Mouse (Mus musculus) splenic B cell, adult 2 months (primary cell): Measurements from ENCODE around the gene Trnp1.
"Not testable (repeated sequence)": the region's sequence is repeated elsewhere in the genome, so short reads cannot be mapped to it uniquely, and the experiment has no call there.

Experiments
- DNase-seq: peaks from one replicate; pipeline ENCODE4 v3.0.0-alpha.2; 2011; ENCODE audit warnings: low read depth, low spot score
- H3K27me3 ChIP-seq: 2 replicates; pipeline ENCODE4 v1.6.1; 2012; ENCODE audit warnings: mild to moderate bottlenecking, low read length, moderate library complexity, mixed read lengths; ENCODE audit not compliant: control insufficient read depth, poor library complexity, insufficient read depth, severe bottlenecking
- H3K36me3 ChIP-seq: 2 replicates; pipeline ENCODE4 v1.6.1; 2012; ENCODE audit warnings: mild to moderate bottlenecking, low read length, moderate library complexity, mixed read lengths; ENCODE audit not compliant: control insufficient read depth, poor library complexity, insufficient read depth, severe bottlenecking

The Trnp1 gene

DNA sequence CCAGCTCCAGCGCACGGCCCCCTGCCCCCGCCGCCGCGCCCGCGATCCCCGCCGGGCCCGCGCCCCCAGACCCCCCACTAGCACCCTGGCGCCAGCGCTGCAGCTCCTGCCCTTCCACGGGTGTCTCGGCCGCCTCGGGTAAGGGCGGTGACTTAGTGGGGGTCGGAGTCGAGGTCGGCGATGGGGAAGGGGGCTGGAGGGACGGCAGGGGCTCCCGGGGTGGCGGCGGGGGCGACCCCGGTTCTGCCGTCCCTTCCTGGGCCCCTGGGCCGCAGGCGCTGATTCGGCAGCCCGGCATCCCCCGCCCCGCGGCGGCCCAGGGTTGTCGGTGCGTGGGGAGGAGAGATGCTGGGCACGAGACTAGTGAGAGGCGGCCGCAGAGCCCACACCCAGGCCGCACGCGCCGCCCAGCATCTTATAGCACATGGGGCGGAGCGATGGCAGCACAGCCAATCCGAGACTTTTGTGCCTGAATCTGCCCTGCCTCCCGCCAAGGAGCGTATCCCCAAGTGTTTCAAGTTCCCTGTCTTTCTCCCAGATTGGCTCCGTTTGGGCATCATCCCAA is at the start of gene Trnp1:
TSS of gene Trnp1 (minus strand) at position 391 of the 565 bp plus-strand sequence.
- peaks cover 4% of the 10 kb centered on the region for H3K27me3 ChIP-seq
- H3K36me3 ChIP-seq: no peaks in the 10 kb centered on the region
- DNase-seq: peak; percentile 65

DNA sequence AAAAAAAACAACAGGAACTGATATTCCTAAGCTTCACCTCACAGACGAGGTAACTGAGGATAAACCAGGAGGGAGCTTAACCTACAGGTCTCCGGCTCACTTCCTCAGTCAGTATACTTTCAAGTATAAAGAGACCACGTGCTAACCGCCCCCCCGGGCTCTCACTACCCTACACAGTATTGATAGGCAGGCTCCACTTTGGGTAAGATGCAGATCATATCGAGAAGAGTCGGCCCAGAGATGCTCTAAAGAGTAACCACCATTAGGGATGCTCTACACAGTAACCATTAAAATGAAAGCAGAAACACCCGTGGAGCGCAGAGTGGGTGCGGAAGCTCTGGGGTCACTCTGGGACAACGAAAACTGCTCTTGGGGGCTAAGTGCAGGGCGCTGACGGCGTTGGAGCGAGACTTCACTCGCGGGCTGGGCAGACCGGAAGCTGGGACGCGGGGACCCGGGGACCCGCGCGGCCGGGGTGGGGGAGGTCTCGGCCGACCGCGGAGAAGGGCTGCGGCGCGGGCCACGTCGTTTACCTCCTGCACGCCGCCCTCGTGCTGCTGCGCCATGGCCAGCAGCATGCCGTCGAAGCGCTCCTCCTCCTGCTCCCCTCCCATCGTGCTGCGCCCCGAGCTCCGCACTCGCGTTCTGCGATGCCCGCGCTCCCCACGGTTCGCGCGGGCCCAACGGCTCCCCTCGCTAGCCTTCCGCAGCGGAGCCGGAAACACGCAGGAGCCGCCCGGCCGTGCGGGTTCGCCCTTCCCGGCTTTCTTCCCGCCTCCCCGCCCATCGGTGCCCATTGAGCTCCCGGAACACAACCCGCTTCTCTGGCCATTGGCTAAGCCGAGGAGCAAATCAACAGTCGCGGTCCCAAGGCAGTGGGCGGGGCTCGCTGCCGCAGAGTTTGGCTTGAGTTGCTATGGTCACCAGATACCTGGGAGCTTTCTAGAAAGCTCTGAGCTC is 47.2 kb upstream of the Trnp1 start, which contains the start of gene Nudc:
TSS of gene Nudc (minus strand) at position 725 of the 960 bp plus-strand sequence.
- H3K36me3 ChIP-seq: peaks cover 1% of the 10 kb centered on the region; the same call in 1 of the 2 replicates
- no peaks in the 10 kb centered on the region for H3K27me3 ChIP-seq
- DNase-seq: peak; percentile 96

DNA sequence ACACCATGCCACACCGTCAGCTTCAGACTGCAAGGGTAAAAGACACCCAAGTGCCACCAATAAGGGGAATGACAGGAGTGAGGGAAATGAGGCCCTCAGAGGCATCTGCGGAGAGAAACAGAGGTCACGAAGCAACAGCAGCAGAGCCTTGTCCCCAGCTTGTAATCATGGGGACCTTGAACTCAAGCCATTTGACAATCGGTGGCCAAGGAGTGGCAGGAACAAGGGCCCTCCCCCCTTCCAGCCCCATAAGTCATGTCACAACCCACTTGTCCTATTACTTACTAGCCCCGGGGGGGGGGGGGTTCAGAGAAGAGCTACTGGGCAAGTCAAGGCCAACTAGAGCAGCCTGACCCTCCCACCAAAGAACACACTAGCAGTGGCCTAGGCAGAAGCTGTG is 38.3 kb upstream of the Trnp1 start:
- peaks cover 7% of the 10 kb centered on the region; the same call in 1 of the 2 replicates for H3K36me3 ChIP-seq
- H3K27me3 ChIP-seq: no peaks in the 10 kb centered on the region
- no peak for DNase-seq

DNA sequence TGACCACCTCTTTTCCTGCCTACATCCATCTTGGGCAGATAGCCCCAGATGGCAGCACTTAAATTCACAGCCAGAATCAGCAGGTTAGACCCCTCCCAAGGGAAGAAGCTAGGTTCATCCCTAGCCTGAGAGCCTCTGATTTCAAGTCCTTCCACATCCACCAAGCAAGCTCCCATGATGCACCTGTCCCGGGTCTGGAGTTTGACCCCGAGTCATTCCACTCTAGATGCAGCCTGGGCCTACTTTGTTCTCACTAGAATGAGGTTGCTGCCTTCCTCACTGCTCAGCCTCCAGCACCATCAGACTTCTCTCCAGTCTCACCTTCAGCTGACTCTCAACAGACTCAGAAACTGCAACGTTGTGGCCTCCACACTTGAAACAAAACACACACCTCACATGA is 37.7 kb upstream of the Trnp1 start:
- H3K27me3 ChIP-seq: no peaks in the 10 kb centered on the region
- no peak for DNase-seq
- peaks cover 6% of the 10 kb centered on the region; the same call in 1 of the 2 replicates for H3K36me3 ChIP-seq

DNA sequence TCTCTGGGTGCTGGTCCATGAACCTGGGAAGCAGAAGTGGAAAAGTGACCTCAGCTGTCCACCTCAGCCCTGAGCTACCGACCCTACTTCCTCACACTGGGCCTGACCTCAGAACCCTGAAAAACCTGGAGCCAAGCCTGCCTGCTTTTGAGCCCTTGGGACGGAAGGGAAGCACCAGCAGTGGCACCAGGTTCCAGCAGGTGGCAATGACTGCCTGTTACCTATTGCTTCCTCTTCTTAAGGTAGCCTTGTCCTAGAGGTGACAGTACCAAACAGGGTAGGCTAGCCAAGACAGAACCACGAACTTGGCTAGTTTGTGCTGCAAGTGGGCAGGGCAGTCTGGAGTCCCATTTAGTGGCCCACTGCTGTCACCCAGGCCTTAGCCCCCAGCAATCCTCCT is 34.4 kb upstream of the Trnp1 start:
- no peak for DNase-seq
- Histone ChIP-seq H3K27me3 (no peaks in the 10 kb centered on the region), H3K36me3 (peaks cover 4% of the 10 kb centered on the region; the same call in 1 of the 2 replicates)

DNA sequence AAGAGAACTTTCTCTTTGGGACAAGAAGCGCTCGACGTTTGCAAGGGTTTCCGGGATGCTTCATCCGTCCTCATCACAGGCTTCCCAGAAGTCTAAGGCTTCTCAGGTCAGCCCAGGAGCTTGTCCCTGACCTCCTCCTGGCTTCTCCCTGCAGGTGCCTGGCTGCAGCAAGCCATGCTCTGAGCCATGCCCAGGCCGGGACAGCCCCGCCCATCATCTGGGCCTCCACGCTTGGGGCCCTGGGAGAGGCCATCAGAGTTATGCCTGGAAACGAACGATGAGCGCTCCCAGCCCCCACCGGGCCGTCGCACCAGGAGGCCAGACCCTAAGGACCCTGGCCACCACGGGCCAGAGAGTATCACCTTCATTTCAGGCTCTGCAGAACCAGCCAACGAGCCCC is 29.4 kb upstream of the Trnp1 start:
- H3K36me3 ChIP-seq: peaks cover 1% of the 10 kb centered on the region; the same call in 1 of the 2 replicates
- no peak for DNase-seq
- H3K27me3 ChIP-seq: no peaks in the 10 kb centered on the region

DNA sequence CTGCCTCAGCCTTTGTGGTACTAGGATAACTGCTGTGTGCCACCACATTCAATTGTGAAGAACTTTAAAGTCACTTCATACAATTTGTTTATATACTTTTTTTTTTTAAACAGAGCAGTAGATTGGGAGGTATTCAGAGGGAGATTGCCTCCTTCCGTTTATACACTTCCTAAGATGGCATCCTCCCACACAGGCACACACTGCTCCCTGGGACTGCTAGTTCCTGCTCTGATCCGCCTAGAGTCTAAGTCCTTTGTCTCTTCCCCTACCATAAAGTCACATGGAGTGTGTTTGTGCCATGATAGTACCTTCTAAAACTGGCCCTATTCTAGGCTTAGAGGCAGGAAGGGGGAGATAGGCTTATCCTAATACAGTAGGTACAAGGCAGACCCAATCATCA is 23.2 kb upstream of the Trnp1 start:
- no peaks in the 10 kb centered on the region for H3K36me3 ChIP-seq
- DNase-seq: no peak
- H3K27me3 ChIP-seq: no peaks in the 10 kb centered on the region; the same call in 1 of the 2 replicates

DNA sequence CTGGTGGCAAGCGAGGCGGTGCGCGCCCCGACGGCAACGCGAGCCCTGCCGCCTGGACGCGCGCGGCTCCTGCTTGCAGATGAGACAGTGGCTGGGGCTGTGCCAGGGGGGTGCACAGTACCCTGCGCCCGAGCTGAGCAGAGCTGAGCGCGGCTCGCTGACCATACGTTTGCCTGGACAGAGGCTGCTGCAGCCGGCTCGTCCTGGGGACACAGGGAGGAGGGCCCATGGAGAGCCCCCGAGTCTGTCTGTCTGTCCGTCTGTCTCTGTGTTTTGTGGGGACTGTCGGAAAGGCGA is 21.0 kb upstream of the Trnp1 start:
- DNase-seq: no peak
- Histone ChIP-seq H3K27me3 (no peaks in the 10 kb centered on the region; the same call in 1 of the 2 replicates), H3K36me3 (no peaks in the 10 kb centered on the region)

DNA sequence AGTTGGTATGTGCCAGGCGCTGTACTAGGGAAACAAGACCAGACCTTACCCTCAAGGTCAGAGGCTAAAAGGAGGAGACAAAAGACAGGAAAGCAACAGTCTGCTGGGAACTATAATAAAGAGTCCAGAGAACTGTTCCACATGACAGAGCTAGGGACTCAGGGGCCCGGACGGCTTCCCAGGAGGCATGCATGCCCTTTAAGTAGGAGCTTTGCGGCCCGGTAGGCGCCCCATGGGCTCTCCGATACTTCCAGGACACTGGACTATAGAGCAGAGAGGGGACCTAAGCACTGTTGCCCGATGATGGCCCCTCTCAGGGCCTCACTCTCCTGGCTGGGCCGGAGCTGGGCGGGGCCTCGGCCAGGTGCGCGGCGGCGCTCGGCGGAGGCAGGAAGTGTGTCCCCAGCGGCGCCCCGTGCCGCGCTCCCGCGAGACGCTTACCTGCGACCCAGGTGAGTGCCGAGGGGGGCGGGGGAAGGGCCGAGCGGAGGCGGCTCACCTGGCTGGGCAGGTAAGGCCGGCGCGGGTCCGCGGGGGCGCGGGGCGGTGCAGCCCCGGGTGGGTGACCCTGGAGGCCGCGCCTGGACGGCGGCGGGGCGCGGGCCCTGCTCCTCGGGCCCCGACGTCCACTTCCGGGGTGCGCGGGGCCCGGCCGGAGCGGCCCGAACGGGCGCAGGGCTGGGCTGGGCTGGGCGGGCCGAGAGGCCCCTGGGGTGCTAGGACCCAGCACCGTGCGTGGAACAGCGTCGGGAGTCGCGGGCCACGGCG is 20.4 kb upstream of the Trnp1 start, which contains the start of gene Kdf1:
TSS of gene Kdf1 (plus strand) at position 363 of the 768 bp plus-strand sequence.
- Histone ChIP-seq H3K27me3 (no peaks in the 10 kb centered on the region; the same call in 1 of the 2 replicates), H3K36me3 (no peaks in the 10 kb centered on the region)
- DNase-seq: no peak

DNA sequence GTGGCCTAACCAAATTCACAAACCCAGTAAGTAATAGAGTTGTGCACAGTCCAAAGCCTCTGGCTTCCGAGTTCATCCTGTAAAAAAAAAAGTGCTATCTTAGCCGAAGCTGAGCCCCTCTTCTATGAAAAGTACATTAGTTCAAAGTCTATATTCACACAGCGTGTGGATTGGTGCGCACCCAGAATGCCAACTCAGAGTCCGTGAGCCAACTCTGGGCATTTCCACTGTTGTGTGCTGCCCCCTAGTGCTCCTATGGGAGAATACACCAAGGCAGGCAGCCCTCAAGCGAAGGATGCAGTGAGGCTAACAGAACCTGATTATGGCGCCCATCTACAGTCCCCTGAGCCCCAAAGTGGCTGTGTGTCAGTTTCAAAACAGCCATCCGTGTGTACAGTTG is 14.6 kb upstream of the Trnp1 start:
- DNase-seq: peak; percentile 75
- Histone ChIP-seq H3K36me3 (no peaks in the 10 kb centered on the region), H3K27me3 (no peaks in the 10 kb centered on the region)

DNA sequence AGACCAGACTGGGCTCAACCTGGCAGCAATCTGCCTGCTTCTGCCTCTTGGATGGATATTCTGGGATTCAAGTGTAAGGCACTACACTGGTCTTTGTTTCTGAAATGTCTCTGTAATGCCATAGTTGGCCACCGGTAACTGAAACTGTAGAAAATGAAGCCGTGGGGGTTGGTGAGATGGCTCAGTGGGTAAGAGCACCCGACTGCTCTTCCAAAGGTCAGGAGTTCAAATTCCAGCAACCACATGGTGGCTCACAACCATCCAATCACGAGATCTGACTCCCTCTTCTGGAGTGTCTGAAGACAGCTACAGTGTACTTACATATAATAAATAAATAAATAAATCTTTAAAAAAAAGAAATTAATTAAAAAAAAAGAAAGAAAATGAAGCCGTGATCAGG is 14.2 kb upstream of the Trnp1 start:
- H3K36me3 ChIP-seq, DNase-seq, H3K27me3 ChIP-seq: not testable (repeated sequence)

DNA sequence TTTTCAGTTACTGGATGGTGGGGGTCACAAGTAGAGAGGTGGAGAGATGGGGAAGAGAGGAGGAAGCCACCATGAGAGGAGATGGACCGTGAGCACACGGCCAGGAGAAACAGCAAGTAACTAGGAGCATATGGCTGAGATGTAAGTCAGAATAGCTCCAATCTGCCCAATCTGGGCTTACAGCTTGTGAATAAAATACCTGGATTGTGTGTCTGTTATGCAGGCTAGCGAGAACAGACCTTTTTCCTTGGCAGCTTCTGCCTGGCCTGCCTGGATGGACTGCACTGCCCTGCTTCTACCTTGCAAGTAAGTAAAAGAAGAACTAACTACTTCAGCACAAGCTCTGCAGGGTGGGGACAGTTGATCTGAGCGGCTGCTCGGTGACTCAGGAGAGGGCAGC is 12.7 kb upstream of the Trnp1 start:
- DNase-seq: no peak
- Histone ChIP-seq H3K36me3 (no peaks in the 10 kb centered on the region), H3K27me3 (no peaks in the 10 kb centered on the region)

DNA sequence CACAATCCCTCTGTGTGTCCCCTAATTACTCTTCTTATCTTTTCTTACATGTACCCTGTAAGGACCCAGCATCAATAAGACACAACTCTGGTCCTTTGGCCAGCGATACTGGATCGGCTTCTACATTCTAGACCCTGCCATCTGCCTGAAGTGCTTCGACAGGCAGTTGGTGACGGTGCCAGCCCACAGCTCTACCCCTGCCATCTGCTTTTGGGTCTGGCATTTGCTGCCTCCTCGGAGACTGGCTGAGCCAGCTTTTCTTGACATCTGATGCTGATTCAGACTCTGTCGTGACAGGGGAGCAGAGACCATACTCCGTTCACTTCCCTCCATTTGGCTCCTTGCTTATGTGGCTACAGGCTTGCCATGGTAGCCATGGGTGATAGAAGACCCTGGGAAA is 10.6 kb upstream of the Trnp1 start:
- H3K36me3 ChIP-seq: no peaks in the 10 kb centered on the region
- H3K27me3 ChIP-seq: peaks cover 3% of the 10 kb centered on the region; the same call in 1 of the 2 replicates
- DNase-seq: no peak

DNA sequence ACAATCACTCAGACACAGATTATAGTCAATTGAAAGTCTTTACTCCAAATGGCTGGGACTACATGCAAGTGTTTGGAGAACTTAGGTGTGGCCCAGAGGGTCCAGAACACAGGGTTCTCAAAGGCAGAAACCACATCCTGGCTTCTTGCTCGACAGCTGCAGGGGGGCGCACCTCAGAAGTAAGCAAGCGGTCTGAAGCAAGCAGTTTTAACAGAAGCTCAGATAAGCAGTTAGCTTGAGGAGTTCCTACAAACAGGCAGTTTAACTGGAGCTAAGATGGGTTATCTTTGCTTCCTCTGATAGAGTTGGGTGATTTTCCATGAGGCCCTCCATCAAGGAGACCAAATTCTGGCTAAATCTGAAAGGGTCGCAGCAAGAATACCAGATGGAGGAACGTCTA is 8.2 kb upstream of the Trnp1 start:
- DNase-seq: no peak
- H3K36me3 ChIP-seq: no peaks in the 10 kb centered on the region
- peaks cover 3% of the 10 kb centered on the region; the same call in 1 of the 2 replicates for H3K27me3 ChIP-seq
